Mouse (Mus musculus): ENCODE measurements around the gene Pira2. TPM values are rescaled to one million over a fixed set of nuclear protein-coding genes. Genes with fewer than 3 reads are reported as not detected.

Gene Pira2
- total and polyA plus RNA-seq, 3 experiments, result 0.10 to 0.80 (median 0.57) TPM

Other genes with a start within 250 kb of the Pira2 start
- gene Oscar, start 228.9 kb downstream of the Pira2 start, total RNA-seq (2021), result under 1 TPM in 1 of 2 experiments, not detected in 1; 0.21 TPM
- 0.45 and 0.91 TPM in 2 replicates for gene Oscar, start 228.9 kb downstream of the Pira2 start, polyA plus RNA-seq (2012; rRNA removed)
- gene Ndufa3, start 227.7 kb downstream of the Pira2 start, total RNA-seq (2021), result 1,000 to 10,000 TPM; 1,765 to 2,117 TPM
- 956 and 1,299 TPM in 2 replicates for gene Ndufa3, start 227.7 kb downstream of the Pira2 start, polyA plus RNA-seq (2012; rRNA removed)
- 10 to 100 TPM; 16.9 to 21.1 TPM for gene Tfpt, start 215.1 kb downstream of the Pira2 start, total RNA-seq (2021)
- gene Tfpt, start 215.1 kb downstream of the Pira2 start, polyA plus RNA-seq (2012; rRNA removed), result 8.0 and 8.8 TPM in 2 replicates
- 10 to 100 TPM; 24.1 to 24.4 TPM for gene Prpf31, start 215.1 kb downstream of the Pira2 start, total RNA-seq (2021)
- 21.5 and 30.3 TPM in 2 replicates for gene Prpf31, start 215.1 kb downstream of the Pira2 start, polyA plus RNA-seq (2012; rRNA removed)
- gene Cnot3, start 199.8 kb downstream of the Pira2 start, total RNA-seq (2021), result 10 to 100 TPM; 22.1 to 23.1 TPM
- gene Cnot3, start 199.8 kb downstream of the Pira2 start, polyA plus RNA-seq (2012; rRNA removed), result 20.3 and 33.2 TPM in 2 replicates
- gene Leng1, start 179.2 kb downstream of the Pira2 start, total RNA-seq (2021), result 10 to 100 TPM; 11.8 to 12.8 TPM
- 4.8 and 5.9 TPM in 2 replicates for gene Leng1, start 179.2 kb downstream of the Pira2 start, polyA plus RNA-seq (2012; rRNA removed)
- 1 to 10 TPM; 1.4 to 2.1 TPM for gene Tmc4, start 167.5 kb downstream of the Pira2 start, total RNA-seq (2021)
- gene Tmc4, start 167.5 kb downstream of the Pira2 start, polyA plus RNA-seq (2012; rRNA removed), result 3.3 and 4.9 TPM in 2 replicates
- 10 to 100 TPM; 60.0 to 66.6 TPM for gene Tsen34, start 152.2 kb downstream of the Pira2 start, total RNA-seq (2021)
- 80.8 and 82.3 TPM in 2 replicates for gene Tsen34, start 152.2 kb downstream of the Pira2 start, polyA plus RNA-seq (2012; rRNA removed)
- gene Mboat7, start 151.5 kb downstream of the Pira2 start, total RNA-seq (2021), result 10 to 100 TPM; 19.2 to 19.7 TPM
- 24.9 and 25.0 TPM in 2 replicates for gene Mboat7, start 151.5 kb downstream of the Pira2 start, polyA plus RNA-seq (2012; rRNA removed)
- 100 to 1,000 TPM; 584 to 688 TPM for gene Rps9, start 141.1 kb downstream of the Pira2 start, total RNA-seq (2021)
- 761 and 901 TPM in 2 replicates for gene Rps9, start 141.1 kb downstream of the Pira2 start, polyA plus RNA-seq (2012; rRNA removed)
- gene Pirb, start 124.7 kb downstream of the Pira2 start, total RNA-seq (2021), result 1 to 10 TPM; 2.2 to 2.4 TPM
- 5.7 and 6.7 TPM in 2 replicates for gene Pirb, start 124.7 kb downstream of the Pira2 start, polyA plus RNA-seq (2012; rRNA removed)
- gene Gm15448, start 19.4 kb downstream of the Pira2 start, total RNA-seq (2021), result under 1 TPM; 0.27 to 0.29 TPM
- gene Gm15448, start 19.4 kb downstream of the Pira2 start, polyA plus RNA-seq (2012; rRNA removed), result 0.39 TPM in 1 of 2 replicates, not detected in the other
- gene Gm14548, start 53.1 kb upstream of the Pira2 start, total RNA-seq (2021), result under 1 TPM; 0.18 to 0.25 TPM
- gene Gm14548, start 53.1 kb upstream of the Pira2 start, polyA plus RNA-seq (2012; rRNA removed), result 2.2 TPM in 1 of 2 replicates, not detected in the other
- gene Lilra6, start 70.5 kb upstream of the Pira2 start, total RNA-seq (2021), result under 1 TPM; 0.29 to 0.34 TPM
- gene Lilra6, start 70.5 kb upstream of the Pira2 start, polyA plus RNA-seq (2012; rRNA removed), result 0.41 and 0.94 TPM in 2 replicates
- 1 to 10 TPM; 1.0 to 1.7 TPM for gene Lair1, start 218.2 kb upstream of the Pira2 start, total RNA-seq (2021)
- 2.1 and 3.3 TPM in 2 replicates for gene Lair1, start 218.2 kb upstream of the Pira2 start, polyA plus RNA-seq (2012; rRNA removed)

Data from heart, adult 2 months (tissue).